Mouse (Mus musculus) limb, embryonic 13.5 days (tissue): Measurements from ENCODE around the gene Olfr814. TPM values are rescaled to one million over a fixed set of nuclear protein-coding genes. Genes with fewer than 3 reads are reported as not detected.
"Not testable (repeated sequence)": the region's sequence is repeated elsewhere in the genome, so short reads cannot be mapped to it uniquely, and the experiment has no call there.

Source experiments
- ATAC-seq: fragments of 200-750 bp; cut with Nextera tagmentation; 2 replicates; pipeline ENCODE4 v1.8.0; 2017; ENCODE audit warnings: low read depth, moderate number of reproducible peaks, moderate TSS enrichment; ENCODE audit not compliant: low FRiP score
- H3K27ac ChIP-seq: fragments of 300-500 bp; sonication (generic); 2 replicates; pipeline ENCODE4 v1.5.1; 2015; ENCODE audit warnings: inconsistent platforms, mild to moderate bottlenecking, moderate library complexity
- H3K27me3 ChIP-seq: fragments of 300-500 bp; sonication (generic); 2 replicates; pipeline ENCODE4 v1.6.1; 2015; ENCODE audit warnings: mild to moderate bottlenecking, inconsistent platforms
- H3K36me3 ChIP-seq: fragments of 300-500 bp; sonication (generic); 2 replicates; pipeline ENCODE4 v1.6.1; 2015; ENCODE audit warnings: inconsistent platforms, mild to moderate bottlenecking, moderate library complexity
- H3K4me1 ChIP-seq: fragments of 300-500 bp; sonication (generic); 2 replicates; pipeline ENCODE4 v1.6.1; 2015; ENCODE audit warnings: inconsistent platforms
- H3K4me2 ChIP-seq: fragments of 300-500 bp; sonication (generic); replicated peaks from 2 replicates; pipeline ENCODE4 v1.6.1; 2015; ENCODE audit warnings: inconsistent platforms, mild to moderate bottlenecking, moderate library complexity
- H3K4me3 ChIP-seq: fragments of 300-500 bp; sonication (generic); 2 replicates; pipeline ENCODE4 v1.5.1; 2015; ENCODE audit warnings: moderate library complexity, mild to moderate bottlenecking, inconsistent platforms
- H3K9ac ChIP-seq: fragments of 300-500 bp; sonication (generic); 2 replicates; pipeline ENCODE4 v1.6.1; 2015; ENCODE audit warnings: mild to moderate bottlenecking, inconsistent platforms
- H3K9me3 ChIP-seq: fragments of 300-500 bp; sonication (generic); 2 replicates; pipeline ENCODE4 v1.6.1; 2016; ENCODE audit warnings: inconsistent platforms
- WGBS: fragments of 180-500 bp; shearing (Covaris S2); methylation state at CpG from one replicate; pipeline ENCODE4 v1.1.7; 2015; 5-methylcytosine and 5-hydroxymethylcytosine counted together
- polyA plus RNA-seq: library from polyadenylated mRNA; unstranded; fragments of >200 nt; fragmentation: Nextera tagmentation; extraction: Ambion mirVana; gene quantifications from 2 replicates; pipeline ENCODE4 v1.2.1, GENCODE M21; 2015

The Olfr814 gene
- polyA plus RNA-seq, result not detected in 2 replicates

DNA sequence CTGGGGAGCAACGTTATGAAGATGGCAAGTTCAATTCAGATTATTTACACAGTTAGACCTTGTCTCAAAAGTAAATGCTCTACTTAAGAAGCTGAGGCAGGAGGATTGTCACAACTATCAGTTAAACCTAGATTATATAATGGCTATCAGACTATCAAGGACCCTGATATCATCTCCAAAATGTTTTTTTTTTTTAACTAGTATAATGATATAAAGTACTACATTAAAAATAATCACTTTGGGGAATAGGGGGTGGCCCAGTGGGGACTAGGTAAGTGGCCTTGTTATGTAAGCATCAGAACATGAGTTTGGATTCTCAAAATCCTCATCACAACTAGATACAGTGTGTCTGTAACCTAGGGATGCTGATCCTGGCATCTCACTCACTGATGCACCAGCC lies at the start of gene Olfr814:
Olfr814 (minus strand) TSS at position 101 of the 400 bp plus-strand sequence.
- WGBS, result 45% methylated on average over 1 of the region's 1 CpGs
- not testable (repeated sequence) for H3K27ac ChIP-seq, H3K4me2 ChIP-seq, H3K27me3 ChIP-seq, H3K9ac ChIP-seq, H3K4me1 ChIP-seq, H3K9me3 ChIP-seq, ATAC-seq, H3K36me3 ChIP-seq, H3K4me3 ChIP-seq

DNA sequence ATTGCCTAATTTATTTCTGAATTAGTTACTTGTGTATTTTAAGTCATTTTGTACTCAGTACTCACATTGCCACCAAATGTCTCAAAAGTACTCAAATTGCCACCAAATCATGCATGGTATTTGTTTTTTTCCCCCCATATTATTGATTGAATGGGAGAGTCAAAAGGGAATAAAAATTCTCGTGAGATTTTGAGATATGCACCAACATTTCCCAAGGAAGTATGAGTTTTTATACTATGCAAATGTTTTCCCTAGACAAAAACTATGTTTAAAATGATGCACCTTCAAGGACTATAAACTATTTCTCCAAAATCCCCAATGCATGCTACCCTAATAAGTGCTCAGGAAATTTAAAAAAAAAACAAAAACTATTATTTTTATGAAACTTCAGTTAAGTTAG lies 35.8 kb upstream of the Olfr814 start, which contains the start of gene Olfr816:
Olfr816 (minus strand) TSS at position 101 of the 400 bp plus-strand sequence.
- ATAC-seq, result no peak
- 62% methylated on average over 1 of the region's 1 CpGs for WGBS

DNA sequence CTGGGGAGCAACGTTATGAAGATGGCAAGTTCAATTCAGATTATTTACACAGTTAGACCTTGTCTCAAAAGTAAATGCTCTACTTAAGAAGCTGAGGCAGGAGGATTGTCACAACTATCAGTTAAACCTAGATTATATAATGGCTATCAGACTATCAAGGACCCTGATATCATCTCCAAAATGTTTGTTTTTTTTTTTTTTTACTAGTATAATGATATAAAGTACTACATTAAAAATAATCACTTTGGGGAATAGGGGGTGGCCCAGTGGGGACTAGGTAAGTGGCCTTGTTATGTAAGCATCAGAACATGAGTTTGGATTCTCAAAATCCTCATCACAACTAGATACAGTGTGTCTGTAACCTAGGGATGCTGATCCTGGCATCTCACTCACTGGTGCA lies 26.1 kb upstream of the Olfr814 start, which contains the start of gene Olfr815:
Olfr815 (minus strand) TSS at position 101 of the 400 bp plus-strand sequence.
- ATAC-seq, result not testable (repeated sequence)

More for the DNA sequence above, 35.8 kb upstream of the Olfr814 start, which contains the start of gene Olfr816:
- Histone ChIP-seq H3K27ac (no peak within 1 kb of the TSS), H3K27me3 (no peaks in the 10 kb centered on the region), H3K9ac (no peak within 1 kb of the TSS), H3K4me1 (no peaks in the 10 kb centered on the region), H3K36me3 (no peaks in the 10 kb centered on the region), H3K4me3 (no peak within 1 kb of the TSS), H3K4me2 (no peak within 1 kb of the TSS), H3K9me3 (no peaks in the 10 kb centered on the region)

DNA sequence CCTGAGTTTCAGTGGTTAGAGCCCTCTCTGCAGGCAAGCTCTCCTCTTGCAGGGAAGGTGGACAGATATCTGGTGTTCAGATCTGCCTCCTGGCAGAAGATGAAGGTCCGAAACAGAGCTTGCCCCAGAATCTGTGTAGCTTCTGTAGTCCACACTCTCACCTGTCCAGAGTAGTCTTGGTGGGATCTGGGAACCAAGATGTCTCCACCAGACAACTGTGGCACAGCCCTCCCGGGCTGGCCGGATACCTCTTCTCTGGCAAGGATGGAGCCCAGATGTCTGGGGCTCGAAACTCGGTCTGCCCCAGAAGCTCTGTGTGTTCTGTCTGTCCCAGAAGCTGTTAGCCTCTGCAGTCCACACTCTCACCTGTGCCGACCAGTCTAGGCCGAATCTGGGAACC lies 6.3 kb upstream of the Olfr814 start:
- H3K9ac ChIP-seq, result no peak overlapping the region
- H3K4me2 ChIP-seq, result no peak overlapping the region
- no peaks in the 10 kb centered on the region for H3K9me3 ChIP-seq
- H3K36me3 ChIP-seq, result no peaks in the 10 kb centered on the region
- WGBS, result 89% methylated on average over 7 of the region's 7 CpGs
- H3K4me1 ChIP-seq, result no peaks in the 10 kb centered on the region
- no peak for ATAC-seq
- no peak overlapping the region for H3K4me3 ChIP-seq
- no peak overlapping the region for H3K27ac ChIP-seq
- H3K27me3 ChIP-seq, result no peaks in the 10 kb centered on the region

More for the DNA sequence above, 26.1 kb upstream of the Olfr814 start, which contains the start of gene Olfr815:
- H3K27ac ChIP-seq, H3K27me3 ChIP-seq, H3K36me3 ChIP-seq, H3K4me1 ChIP-seq, H3K9ac ChIP-seq, H3K4me2 ChIP-seq, H3K4me3 ChIP-seq, H3K9me3 ChIP-seq: not testable (repeated sequence)
- WGBS, result 50% methylated on average over 1 of the region's 1 CpGs

DNA sequence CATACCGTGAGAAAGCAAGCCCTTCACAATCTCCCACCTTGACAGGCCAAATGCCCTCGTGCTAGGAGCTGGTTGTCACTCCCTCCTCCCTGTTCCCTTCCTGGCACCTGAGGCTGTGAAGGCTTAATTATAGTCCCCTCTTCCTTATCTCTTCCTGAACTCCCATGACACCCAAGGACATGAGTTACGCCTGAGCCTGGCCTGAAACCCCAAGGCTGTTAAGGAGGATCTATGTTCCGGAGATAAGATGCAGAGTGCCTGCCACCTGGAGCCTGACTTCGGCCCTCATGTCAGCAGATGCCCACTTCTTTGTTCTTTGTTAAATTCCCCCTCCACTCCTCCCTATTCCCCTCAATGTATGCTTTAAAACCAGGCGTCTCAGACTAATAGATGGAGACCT lies 5.8 kb upstream of the Olfr814 start:
- H3K9ac ChIP-seq, H3K4me2 ChIP-seq, H3K9me3 ChIP-seq, H3K27me3 ChIP-seq, ATAC-seq, H3K4me3 ChIP-seq, H3K36me3 ChIP-seq, H3K27ac ChIP-seq, H3K4me1 ChIP-seq: not testable (repeated sequence)
- WGBS, result 65% methylated on average over 6 of the region's 6 CpGs

DNA sequence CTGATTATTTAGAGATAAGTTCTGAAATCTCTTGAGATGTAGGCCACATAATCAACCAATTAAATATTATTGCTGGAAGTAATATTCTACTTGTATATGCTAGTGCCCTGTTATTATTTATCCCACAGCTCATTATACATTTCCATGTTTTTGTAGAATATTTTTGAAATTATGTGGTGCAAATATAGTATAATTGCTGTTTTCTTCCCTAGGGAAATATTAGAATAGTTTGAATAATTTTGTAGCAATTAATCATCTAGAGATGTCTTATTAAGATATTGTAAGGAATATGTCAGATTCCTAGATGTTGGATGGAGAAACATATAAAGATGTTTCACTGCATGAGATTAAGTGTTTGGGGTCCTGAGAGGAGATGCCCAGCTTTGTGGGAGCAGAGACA lies 24.6 kb downstream of the Olfr814 start, which contains the start of gene Olfr813:
Olfr813 (plus strand) TSS at position 301 of the 400 bp plus-strand sequence.
- no peaks in the 10 kb centered on the region for H3K36me3 ChIP-seq
- no peak within 1 kb of the TSS for H3K9ac ChIP-seq
- no peak within 1 kb of the TSS for H3K4me3 ChIP-seq
- H3K4me2 ChIP-seq, result no peak within 1 kb of the TSS
- H3K9me3 ChIP-seq, result no peaks in the 10 kb centered on the region
- H3K4me1 ChIP-seq, result no peaks in the 10 kb centered on the region
- no peaks in the 10 kb centered on the region for H3K27me3 ChIP-seq
- ATAC-seq, result no peak
- H3K27ac ChIP-seq, result no peak within 1 kb of the TSS

DNA sequence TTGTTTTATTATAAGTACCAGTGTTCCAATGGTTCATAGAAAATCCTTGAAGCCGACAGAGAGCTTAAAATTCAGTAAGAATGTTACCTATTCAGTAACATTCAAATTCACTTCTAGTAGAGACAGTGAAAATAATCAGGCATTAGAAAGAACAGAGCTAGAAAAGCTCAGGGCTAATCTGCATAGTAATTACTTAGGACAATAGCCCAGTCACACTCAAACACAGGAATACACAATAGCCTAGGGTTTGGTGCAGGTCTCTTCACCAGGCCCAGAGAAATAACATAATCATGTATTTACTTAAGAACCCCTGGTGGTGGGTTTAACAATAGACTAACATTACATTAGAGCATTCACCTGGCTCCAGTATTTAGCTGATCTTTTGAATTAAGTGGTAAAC lies 32.3 kb downstream of the Olfr814 start:
- Histone ChIP-seq H3K36me3 (no peaks in the 10 kb centered on the region), H3K27ac (no peak overlapping the region), H3K9ac (no peak overlapping the region), H3K4me1 (no peaks in the 10 kb centered on the region), H3K4me3 (no peak overlapping the region), H3K9me3 (no peaks in the 10 kb centered on the region), H3K27me3 (no peaks in the 10 kb centered on the region), H3K4me2 (no peak overlapping the region)
- 87% methylated on average over 1 of the region's 1 CpGs for WGBS
- ATAC-seq, result no peak

DNA sequence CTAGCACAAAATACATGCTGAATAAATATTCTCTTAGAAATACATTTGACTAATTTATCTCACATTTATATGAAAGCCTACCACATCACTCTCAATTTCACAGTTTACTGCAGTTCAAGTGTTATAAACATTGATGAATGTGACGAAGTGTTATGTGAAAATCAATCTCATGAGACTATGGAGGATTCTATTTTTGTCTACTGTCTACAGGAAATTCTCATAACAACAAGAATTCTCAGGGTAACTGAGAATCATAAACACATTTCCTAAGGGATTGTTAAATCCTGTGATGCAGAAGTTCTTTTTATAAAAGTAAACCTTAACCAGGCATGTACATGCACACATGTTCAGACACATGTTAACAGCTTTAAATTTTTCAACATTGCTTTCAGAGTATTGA lies 33.7 kb downstream of the Olfr814 start, which contains the start of gene Olfr812:
Olfr812 (minus strand) TSS at position 101 of the 400 bp plus-strand sequence.
- H3K4me3 ChIP-seq, result no peak within 1 kb of the TSS

More for the DNA sequence above, 33.7 kb downstream of the Olfr814 start, which contains the start of gene Olfr812:
- Histone ChIP-seq H3K9ac (no peak within 1 kb of the TSS), H3K27me3 (no peaks in the 10 kb centered on the region), H3K4me1 (no peaks in the 10 kb centered on the region), H3K36me3 (no peaks in the 10 kb centered on the region), H3K9me3 (no peaks in the 10 kb centered on the region), H3K27ac (no peak within 1 kb of the TSS), H3K4me2 (no peak within 1 kb of the TSS)
- whole genome bisulfite sequencing, result 57% methylated on average over 1 of the region's 1 CpGs
- no peak for ATAC-seq

Other genes starting within 250 kb of the Olfr814 start
- gene Olfr799, start 242.4 kb downstream of the Olfr814 start, polyA plus RNA-seq, result not detected in 2 replicates
- not detected in 2 replicates for gene Olfr800, start 222.2 kb downstream of the Olfr814 start, polyA plus RNA-seq
- not detected in 2 replicates for gene Olfr801, start 206.0 kb downstream of the Olfr814 start, polyA plus RNA-seq
- not detected in 2 replicates for gene Olfr802, start 191.7 kb downstream of the Olfr814 start, polyA plus RNA-seq
- not detected in 2 replicates for gene Olfr803, start 185.6 kb downstream of the Olfr814 start, polyA plus RNA-seq
- gene Olfr804, start 176.6 kb downstream of the Olfr814 start, polyA plus RNA-seq, result not detected in 2 replicates
- not detected in 2 replicates for gene Olfr805, start 150.5 kb downstream of the Olfr814 start, polyA plus RNA-seq
- not detected in 2 replicates for gene Olfr806, start 137.9 kb downstream of the Olfr814 start, polyA plus RNA-seq
- gene Olfr807, start 122.1 kb downstream of the Olfr814 start, polyA plus RNA-seq, result not detected in 2 replicates
- gene Olfr808, start 114.4 kb downstream of the Olfr814 start, polyA plus RNA-seq, result not detected in 2 replicates
- gene Olfr809, start 105.2 kb downstream of the Olfr814 start, polyA plus RNA-seq, result not detected in 2 replicates
- not detected in 2 replicates for gene Olfr810, start 84.9 kb downstream of the Olfr814 start, polyA plus RNA-seq
- not detected in 2 replicates for gene Olfr811, start 75.5 kb downstream of the Olfr814 start, polyA plus RNA-seq
- gene Olfr812, start 33.8 kb downstream of the Olfr814 start, polyA plus RNA-seq, result not detected in 2 replicates
- gene Olfr813, start 24.5 kb downstream of the Olfr814 start, polyA plus RNA-seq, result not detected in 2 replicates
- gene Olfr815, start 26.0 kb upstream of the Olfr814 start, polyA plus RNA-seq, result not detected in 2 replicates
- gene Olfr816, start 35.7 kb upstream of the Olfr814 start, polyA plus RNA-seq, result not detected in 2 replicates
- gene Olfr818, start 69.2 kb upstream of the Olfr814 start, polyA plus RNA-seq, result not detected in 2 replicates
- gene Olfr819, start 87.4 kb upstream of the Olfr814 start, polyA plus RNA-seq, result not detected in 2 replicates
- not detected in 2 replicates for gene Olfr247, start 96.3 kb upstream of the Olfr814 start, polyA plus RNA-seq
- not detected in 2 replicates for gene Gm10310, start 105.2 kb upstream of the Olfr814 start, polyA plus RNA-seq
- gene Olfr820, start 132.8 kb upstream of the Olfr814 start, polyA plus RNA-seq, result not detected in 2 replicates
- gene Olfr821, start 150.5 kb upstream of the Olfr814 start, polyA plus RNA-seq, result not detected in 2 replicates
- gene Olfr822, start 191.4 kb upstream of the Olfr814 start, polyA plus RNA-seq, result not detected in 2 replicates
- gene Olfr823, start 235.5 kb upstream of the Olfr814 start, polyA plus RNA-seq, result not detected in 2 replicates